Mouse (Mus musculus) adrenal gland, postnatal 25 days (tissue): ENCODE measurements around the gene Elp4. TPM values are rescaled to one million over a fixed set of nuclear protein-coding genes. Genes with fewer than 3 reads are reported as not detected.

ENCODE experiments used
- DNase-seq: peaks from one replicate; pipeline ENCODE4 v3.0.0; 2021; ENCODE audit warnings: mixed read lengths
- total RNA-seq: library from RNA; stranded (reverse); gene quantifications from 2 replicates; pipeline ENCODE4 v1.2.3, GENCODE M21; 2021

Gene Elp4
- total RNA-seq, 1 experiment from 2014 or later, result 17.1 TPM

DNA sequence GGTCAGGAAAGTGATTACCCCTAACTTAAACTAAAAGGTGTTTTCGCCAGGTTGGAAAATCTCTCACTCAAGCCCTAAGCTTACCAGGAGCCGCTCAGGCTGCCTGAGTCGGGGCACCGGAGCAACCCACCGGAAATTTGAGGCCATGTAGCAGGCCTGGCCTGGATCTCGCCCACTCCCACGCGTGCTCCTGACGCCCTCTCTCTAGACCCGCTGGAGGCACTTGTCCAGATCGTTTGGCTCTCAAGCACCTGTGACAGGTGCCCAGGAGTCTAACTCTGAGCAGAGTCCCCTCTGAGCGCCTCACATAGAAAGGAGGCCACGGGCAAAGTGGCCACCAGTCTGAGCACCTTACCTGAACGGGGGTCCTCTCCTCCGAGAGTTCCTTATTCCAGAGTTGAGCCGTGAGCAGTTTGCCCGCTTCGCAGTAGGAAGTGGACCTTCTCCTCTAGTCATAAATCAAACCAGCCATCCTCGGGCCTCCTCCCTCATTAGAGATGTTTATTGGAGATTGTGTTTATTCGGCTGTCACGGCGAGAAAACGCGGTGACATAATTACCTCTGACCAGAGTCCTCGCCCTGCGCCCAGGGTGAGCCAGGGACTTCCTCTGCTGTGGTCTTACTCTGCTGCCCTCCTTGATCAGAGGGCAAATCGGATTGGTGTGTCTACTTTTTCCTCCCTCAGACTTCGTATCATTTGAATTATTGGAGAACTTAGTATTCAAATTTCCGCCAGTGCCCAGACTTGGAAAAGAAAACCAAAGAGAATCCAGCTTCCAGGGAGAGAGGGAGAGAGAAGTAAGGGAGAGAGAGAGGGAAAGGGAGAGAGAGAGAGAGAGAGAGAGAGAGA, 234.3 kb downstream of the Elp4 start:
- no peak for DNase-seq

DNA sequence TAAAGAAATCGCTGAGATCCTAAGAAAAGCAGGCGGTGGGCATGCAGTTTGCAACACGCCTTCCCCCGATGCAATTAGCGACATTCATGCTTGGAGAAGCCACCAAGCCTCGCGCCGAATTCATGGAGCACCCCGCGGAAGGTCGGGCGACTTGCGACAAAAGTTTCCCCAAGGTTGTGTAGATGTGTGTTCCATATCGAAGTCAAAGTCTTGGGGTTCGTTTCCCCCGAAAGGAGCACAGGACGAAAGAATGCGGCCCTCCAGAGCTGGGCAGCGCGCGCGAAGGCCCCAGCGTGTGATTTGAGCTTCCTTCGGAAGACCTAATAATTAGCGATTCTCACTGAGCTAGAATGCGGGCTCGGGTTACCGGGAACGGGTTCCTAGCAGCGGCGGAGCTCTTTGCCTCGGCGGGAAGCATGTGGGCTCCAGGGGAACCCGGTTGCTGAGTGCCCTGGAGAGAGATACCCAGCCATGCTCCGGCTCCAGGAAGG, 234.9 kb downstream of the Elp4 start:
- DNase-seq, result no peak

DNA sequence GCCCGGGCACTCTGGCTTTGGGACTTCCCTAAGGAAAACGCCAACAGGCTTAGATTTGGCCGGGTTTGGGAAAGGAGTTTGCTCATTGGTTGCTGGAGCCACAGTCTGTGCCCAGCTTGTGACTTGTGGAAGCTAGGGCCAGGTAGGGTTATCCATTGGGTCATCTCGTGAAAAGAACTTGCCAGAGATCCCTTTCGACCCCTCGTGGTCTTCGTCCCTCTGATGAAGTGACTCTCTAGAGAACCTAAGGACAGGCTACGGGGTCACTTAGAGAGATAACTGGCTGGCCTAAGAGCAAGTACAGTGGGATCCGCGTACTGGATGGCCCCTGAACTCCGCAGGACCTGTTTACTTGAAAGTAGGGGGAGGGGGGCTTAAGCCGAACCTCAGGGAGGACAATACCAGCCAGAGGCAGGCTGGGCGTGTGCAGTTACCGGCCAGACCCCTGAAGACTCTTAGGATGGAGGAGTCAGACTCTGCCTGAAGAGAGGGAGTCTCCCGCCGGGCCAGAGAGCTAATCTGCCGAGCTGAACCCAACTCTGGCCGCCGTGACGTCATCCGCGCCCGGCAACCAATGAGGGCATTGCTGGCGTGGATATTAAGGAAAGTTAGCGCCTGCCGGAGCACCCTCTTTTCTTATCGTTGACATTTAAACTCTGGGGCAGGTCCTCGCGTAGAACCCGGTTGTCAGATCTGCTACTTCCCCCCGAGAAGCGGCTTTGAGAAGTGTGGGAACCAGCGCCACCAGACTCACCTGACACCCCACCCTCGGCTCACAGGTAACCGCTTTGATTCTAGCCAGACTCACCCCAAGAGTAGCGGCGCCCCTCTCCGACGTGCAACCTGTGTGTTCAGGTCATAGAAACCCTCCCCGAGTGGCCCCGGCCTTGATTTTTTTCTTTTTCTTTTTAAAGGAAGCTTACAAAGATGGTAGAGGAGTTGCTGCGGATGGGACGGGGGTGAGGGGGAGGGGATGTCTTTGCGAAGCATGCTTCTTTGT, 235.8 kb downstream of the Elp4 start, which contains the start of gene Pax6:
Pax6 (plus strand) TSS at position 630 of the 1,000 bp plus-strand sequence.
- DNase-seq, result no peak

DNA sequence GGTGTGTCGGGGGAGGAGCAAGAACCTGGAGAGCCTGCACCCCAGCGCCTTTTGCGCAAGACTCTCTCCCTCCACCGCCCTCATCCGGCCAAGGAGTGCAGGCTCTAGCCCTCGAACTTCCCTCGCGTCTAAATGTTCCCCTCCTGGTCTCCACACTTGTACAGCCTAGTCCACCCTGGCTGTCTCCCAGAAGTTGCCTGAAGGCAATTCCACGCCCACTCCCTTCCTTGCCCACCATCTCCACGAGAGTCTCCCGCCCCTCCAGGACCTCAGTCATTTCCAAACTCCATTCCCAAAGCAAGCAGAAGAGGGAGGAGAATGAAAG, 236.8 kb downstream of the Elp4 start:
- no peak for DNase-seq

DNA sequence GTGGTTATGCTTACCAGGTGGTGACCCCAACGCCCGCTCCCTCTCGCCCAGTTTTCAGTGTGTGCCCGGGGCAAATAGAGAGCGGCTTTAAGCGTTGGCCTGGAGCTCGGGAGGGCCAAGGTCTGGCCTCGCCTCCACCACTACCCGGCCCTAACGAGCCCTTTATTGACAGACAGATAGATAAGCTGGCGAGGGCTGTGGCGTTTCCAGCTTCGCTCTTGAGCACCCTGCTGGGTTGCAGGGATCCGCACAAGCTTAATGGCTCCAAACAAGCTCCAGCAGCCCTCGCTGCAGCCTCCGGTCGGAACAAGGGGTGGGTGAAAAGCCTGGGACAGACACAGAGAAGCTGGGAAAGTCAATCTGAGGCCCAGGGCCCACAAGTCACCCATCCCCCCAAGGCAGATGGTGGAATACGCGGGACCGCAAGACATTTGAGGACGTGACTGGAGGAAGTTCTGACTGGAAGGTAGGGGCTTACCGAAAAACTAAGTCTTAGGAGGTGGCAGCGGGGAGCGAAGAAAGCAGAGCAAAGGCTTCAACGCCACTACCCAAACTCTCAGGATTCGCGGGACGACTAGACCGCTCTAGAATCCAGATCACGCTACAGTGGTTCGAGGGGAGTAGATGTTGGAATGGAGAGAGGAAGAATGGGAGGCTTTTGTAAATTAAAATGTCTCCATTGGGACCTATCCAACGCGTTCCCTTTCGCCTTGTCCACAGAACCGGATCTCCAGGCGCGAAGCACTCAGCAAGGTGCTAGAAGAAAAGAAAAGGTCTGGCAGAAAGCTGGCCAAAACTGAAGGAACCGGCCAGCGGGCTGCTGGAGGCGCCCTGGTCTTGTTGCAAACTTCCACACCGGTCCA, 237.4 kb downstream of the Elp4 start:
- DNase-seq, result no peak

DNA sequence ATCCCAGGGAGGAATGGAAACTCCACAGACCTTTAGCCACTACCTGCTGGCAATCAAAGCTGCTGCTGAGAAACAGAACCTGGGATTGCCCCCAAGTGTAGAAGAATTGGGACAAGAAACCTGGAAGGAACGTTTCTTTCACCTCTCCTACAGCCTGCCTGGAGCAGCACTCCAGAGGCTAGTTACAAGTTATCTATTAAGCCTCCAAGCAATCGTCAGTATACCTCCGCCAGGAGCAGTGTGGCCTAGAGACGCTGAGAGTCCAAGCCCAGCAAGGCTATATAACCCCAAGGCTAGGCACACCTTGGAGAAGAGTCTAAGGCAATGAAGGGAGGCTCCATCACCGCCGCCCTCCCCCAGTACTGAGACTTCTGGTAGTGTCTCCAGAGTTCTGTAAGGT, 238.0 kb downstream of the Elp4 start:
- DNase-seq, result no peak

DNA sequence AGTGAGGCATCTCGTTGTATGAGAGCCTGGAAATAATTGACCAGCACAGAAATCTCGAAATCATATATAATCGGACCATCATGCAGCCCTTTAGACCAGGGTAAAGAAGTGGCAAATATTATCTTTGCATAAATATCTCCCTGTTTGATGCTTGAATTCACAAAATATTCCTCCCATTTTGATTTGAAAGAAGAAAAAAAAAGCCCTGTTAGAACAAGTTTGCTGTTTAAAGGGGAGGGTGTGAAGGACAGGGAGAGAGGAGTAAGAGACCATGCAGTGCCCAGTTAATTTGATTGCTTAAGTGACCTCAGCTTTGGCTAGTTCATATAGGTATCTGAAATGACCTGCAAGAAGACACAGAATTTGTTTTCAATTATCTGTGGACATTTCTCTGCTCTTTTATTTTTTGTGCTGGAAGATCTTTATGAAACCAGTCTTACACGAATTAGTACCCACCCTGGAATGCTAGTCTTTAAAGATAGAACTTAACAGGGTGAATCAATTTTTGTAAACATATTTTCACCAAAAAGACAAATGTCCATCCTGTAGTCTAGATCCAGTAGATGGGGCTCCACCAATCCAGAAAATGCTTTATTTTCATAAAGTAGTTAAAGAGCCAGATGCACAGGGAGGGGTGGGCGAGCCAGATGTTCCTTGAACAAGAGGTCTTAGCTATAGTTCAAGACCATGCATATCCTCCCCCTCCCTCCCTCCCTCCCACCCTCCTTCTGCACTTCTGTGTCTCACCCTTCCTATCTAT, 238.7 kb downstream of the Elp4 start:
- no peak for DNase-seq

DNA sequence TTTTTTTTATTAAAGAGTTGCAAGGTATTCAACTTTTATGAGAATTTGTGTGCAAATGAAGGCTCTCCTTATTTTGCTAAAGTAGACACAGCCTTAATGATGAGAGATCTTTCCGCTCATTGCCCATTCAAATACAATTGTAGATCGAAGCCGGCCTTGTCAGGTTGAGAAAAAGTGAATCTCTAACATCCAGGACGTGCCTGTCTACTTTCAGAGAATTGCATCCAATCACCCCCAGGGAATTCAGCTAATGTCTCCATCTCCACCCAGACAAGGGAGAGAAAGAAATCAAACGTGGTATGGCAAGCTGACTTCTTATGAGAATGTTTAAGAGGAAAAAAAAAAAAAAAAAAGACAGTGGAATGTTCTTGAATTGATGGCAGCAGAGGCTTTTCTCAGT, 239.4 kb downstream of the Elp4 start:
- DNase-seq, result no peak

DNA sequence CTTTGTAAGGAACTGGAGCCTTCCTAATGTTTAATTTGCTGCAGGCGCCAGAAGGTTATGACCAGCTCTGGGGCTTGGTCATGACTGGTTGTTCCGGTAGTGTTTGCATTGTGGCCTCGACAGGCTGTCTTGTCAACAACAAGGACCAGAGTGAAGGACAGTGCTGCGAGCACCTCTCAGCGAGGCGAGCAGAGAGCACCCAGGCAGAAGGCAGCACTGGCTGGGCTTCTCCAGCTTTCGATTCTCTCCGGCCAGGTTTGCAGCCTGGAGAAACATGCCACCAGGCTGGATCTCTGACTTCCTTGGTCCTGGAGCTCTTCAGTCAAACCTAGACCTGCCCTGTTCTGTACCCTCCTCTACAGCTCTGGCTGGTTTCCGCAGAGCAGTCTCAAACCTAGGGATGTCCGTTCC, 241.3 kb downstream of the Elp4 start:
- DNase-seq, result no peak

DNA sequence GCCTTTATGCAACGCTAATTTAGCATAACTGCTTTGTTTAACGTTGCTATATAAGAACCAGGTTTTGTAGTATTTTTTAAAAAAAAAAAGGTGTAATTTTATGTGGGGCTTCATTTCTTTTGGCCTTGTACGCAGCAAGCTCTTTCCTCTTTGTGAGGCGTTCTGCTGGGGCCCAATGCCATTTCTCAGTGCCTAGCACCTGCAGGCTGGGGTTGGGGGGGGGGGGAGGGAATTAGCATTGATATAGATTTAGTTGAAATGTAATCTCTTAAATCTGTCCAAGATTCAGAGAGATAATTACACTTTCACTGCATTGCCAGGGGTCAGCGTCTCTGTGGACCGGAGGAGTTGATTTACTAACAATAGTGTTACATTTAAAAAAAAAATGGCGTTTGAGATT, 241.8 kb downstream of the Elp4 start:
- no peak for DNase-seq

DNA sequence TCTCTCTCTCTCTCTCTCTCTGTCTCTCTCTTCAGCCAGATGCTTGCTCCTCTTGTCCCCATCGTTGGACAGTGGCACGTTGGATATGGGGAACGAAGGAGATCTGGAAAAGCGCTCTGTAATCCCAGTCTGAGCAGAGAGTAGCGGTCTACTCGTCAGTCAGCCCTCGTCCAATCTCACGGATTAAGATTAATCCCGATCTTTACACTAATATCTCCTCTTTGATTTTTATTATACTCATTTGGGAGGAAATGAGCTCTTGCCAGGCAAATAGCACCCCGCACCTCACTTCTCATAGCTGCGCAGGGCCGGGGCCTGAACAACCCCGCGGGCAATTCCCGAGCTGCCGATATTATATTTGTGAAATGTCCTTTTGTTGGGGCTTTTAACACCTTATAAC, 242.2 kb downstream of the Elp4 start:
- no peak for DNase-seq

DNA sequence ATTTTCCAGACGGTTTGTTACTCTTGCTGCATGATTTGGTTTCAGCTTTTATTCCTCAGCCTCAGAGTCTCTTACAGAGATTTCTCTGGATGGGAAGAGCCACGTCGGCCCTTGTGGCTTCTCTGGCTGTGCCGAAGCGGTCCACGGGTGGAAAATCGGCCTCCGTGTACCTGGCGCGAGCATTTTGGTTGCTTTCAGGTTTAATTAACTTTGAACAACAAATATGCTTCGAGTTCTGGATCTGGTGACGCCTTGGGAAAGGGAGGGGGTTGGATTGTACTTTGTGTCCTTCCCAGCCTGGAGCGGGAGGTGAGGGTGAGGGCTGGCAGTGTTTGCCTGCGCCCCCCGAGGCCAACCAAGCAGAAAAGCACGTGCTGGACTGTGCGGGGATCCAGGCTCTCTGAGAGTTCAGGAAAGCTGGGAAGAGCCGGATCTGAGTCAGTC, 242.7 kb downstream of the Elp4 start:
- DNase-seq, result no peak

DNA sequence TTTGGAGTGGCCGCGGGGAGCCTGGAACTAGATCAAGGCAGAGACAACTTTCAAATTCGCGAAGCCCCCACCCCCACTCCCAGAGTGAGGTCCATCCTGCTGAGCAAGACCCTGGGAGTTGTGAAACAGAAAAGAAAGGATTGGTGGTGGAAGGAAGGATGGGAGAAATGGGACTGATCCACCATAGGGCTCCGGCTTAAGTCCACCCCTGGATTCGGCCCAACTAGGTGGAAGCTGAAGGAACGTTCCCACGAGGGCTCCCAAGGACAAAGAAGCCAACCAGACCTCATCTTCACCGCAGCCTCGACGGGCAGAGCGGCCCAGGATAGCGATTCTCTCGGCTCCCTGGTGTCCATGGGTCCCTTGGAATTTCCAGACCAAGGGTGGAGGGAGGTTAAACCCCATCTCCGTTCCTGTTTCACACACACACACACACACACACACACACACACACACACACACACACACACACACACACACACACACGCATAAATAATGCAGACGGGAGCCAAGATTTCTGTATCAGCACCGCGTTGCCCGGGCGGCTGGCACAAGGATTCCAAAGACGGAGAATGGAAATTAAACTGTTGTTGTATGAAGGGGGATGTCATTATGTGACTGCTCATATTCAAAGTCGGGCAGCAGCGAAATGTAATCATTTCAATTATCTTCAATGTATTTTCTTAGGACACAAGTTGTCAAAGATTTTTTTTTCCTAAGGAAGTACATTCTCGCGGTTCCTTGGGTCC, 243.3 kb downstream of the Elp4 start:
- no peak for DNase-seq

DNA sequence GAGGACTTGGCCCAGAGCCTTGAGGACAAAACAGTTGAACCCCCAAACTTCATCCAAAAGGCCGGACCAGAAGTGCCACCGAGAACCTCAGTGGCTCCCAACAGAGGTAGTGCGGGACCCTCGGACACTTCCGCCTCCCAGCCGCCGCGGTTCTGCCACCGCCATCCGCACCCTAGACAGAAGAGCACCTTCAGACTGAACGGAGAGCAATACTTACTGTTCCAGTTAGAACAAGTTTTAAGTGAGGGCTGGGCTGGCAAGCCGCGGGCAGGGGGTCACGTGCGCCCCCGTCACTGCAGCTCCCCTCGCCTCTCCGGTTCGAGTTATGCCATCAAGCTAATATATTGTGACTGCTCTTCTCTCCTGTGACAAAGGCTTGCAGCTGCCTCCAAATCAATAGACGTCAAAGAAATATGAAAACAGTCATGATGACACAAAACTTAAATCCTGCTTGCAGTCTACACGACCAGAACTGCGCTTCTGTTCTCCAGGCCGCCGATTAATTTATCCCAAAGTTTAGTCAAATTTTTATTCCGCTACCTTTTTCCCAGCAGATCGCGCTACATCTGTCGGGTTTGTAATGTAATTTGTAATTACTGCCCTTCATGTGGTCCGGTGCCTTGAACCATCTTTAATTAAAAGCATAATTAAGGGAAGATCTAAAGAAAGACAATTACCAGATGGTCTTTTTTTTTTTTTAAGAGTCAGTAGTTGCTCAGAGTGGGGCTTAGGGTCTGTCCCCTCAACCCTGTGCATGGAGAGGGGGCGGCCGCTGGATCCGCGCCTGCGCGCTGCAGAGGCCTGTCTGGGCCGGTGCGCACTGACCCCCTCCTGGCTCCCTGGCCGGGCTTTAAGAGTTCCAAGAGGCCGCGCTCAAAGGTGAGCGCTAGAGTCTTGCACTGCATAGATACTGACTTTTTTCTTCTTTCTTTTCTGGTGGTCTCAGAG, 244.2 kb downstream of the Elp4 start:
- no peak for DNase-seq

DNA sequence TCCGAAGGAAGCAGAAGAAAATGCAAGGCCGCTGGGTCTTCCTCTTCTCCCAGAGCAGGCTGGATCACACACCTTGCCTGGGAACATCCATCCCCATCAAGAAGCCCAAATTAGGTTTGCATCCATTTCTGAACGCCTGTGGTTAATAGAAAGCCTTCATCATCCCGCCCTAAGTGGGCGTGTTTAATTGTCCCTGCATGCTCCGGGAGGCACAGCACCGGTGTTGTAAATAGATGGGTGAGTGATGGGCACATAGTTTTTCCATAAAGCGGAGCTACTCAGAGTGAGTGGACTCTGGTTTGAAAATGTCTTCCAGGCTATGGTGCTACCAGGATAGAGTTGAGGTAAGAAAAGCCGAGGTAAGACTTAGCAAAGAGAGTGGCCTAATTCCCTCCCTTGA, 245.0 kb downstream of the Elp4 start:
- no peak for DNase-seq

DNA sequence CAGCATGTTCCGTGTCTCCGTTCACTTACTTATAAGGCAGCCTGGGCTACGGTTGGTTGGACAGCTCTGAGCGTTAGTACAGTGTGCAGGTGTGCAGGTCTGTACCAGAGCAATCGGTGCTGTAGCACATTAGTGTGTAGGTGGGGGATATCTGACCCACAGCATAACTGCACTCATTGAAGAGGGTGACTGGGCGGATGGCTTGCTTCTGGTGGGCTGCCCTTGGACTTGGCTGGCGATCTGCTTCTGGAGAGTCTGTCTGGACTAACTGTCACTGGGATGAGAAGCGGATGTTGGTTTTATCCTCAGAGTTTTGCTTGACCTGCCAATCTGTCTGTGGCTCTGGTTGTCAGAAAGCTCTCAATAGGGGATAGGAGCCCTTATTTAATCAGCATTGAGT, 247.9 kb downstream of the Elp4 start:
- no peak for DNase-seq
